Mouse (Mus musculus) bone marrow macrophage, adult 2 months (primary cell): ENCODE results near the gene Zfp668.

ENCODE experiments used
- CTCF ChIP-seq: IDR thresholded peaks from 2 replicates; pipeline ENCODE4 v1.5.1; 2012; ENCODE audit warnings: low read depth, mild to moderate bottlenecking, low read length, moderate library complexity
- POLR2A ChIP-seq: IDR thresholded peaks from 2 replicates; pipeline ENCODE4 v1.6.1; 2012; ENCODE audit warnings: mild to moderate bottlenecking, low read depth, low read length, borderline replicate concordance

DNA sequence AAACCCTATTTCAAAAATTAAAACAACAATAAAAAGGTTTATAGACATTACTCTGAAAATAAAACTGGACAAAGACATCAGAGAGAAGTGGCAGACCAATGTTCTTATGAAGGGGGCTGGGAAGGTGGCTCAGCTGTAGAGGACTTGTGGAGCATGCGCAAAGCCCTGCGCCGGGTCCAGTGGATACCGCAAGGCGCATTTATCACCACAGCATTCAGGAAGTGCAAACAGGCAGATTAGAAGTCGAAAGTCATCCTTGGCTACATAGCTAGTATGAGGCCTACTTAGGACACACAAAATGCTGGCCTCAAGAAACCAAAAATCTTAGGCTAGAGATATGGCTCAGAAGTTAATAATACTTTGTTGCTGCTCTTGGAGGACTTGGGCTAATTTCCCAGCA lies 18.4 kb downstream of the Zfp668 start:
- TF ChIP-seq POLR2A (no peak), CTCF (no peak)
